Mouse (Mus musculus) left cerebral cortex, adult 8-10 months (tissue): Measurements from ENCODE around the gene Gm28576. TPM values are rescaled to one million over a fixed set of nuclear protein-coding genes. Genes with fewer than 3 reads are reported as not detected.
"Not testable (repeated sequence)": the region's sequence is repeated elsewhere in the genome, so short reads cannot be mapped to it uniquely, and the experiment has no call there.

Experiments used
- DNase-seq, 2 experiments: peaks; one replicate each; pipeline ENCODE4 v3.0.0; 2022; ENCODE audit warnings: low spot score in 2 of 2
- total RNA-seq, 4 experiments: library from RNA; stranded (reverse); gene quantifications; 2 replicates each; pipeline ENCODE4 v1.2.4; 2022

Gm28576 gene
- not detected for total RNA-seq

DNA sequence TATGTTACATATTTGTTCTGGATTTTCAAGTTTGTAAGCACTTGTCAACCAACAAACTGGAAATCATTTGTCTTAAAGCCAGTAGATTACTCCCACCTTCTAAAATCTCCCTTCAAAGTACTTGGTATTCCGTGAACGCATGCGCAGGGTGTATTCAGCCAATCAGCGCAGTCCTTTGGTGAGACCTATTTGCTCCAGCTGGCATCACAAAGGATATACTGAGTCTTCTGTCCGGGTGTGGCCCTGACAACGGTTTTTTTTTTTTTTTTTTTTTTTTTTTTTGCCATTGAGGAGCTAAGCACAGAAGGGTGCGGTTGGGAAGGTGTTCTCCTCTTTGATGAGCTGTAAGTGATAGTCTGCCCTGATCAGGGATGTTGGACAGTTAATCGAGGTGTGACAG is at the start of gene Gm28576:
Gene Gm28576, plus strand, starts transcription at position 301 of the 400 bp plus-strand sequence.
- not testable (repeated sequence) for DNase-seq

Other genes with a start within 250 kb of the Gm28576 start
- gene Gm20826, start 84.5 kb upstream of the Gm28576 start, total RNA-seq = not detected